Mouse (Mus musculus): Measurements from ENCODE around the gene Rbms2.
"Not testable (repeated sequence)": the region's sequence is repeated elsewhere in the genome, so short reads cannot be mapped to it uniquely, and the experiment has no call there.

The Rbms2 gene

GRCm38 (mm10) chr10:128209311-128210009 is 29.4 kb upstream of the Rbms2 start:
- peaks cover 1% of the 10 kb centered on the region; the same call in 1 of the 2 replicates for H3K36me3 ChIP-seq (ENCODE audit: control insufficient read depth, insufficient read depth, low read length, poor library complexity, severe bottlenecking)
- DNase-seq (ENCODE audit: low read depth, low spot score) = no peak
- H3K27me3 ChIP-seq (ENCODE audit: control insufficient read depth, insufficient read depth, low read length, poor library complexity, severe bottlenecking) = no peaks in the 10 kb centered on the region

- DNase-seq (ENCODE audit: low read depth, low spot score) = no peak
- Histone ChIP-seq H3K36me3 (ENCODE audit: control insufficient read depth, insufficient read depth, low read length, poor library complexity, severe bottlenecking) (peaks cover 1% of the 10 kb centered on the region; the same call in 1 of the 2 replicates), H3K27me3 (ENCODE audit: control insufficient read depth, insufficient read depth, low read length, poor library complexity, severe bottlenecking) (no peaks in the 10 kb centered on the region)
These were observed 28.2 kb upstream of the Rbms2 start for GRCm38 (mm10) chr10:128208326-128208725.

GRCm38 (mm10) chr10:128204941-128205340 is 24.8 kb upstream of the Rbms2 start:
- DNase-seq (ENCODE audit: low read depth, low spot score) = no peak
- Histone ChIP-seq H3K27me3 (ENCODE audit: control insufficient read depth, insufficient read depth, low read length, poor library complexity, severe bottlenecking) (no peaks in the 10 kb centered on the region), H3K36me3 (ENCODE audit: control insufficient read depth, insufficient read depth, low read length, poor library complexity, severe bottlenecking) (no peaks in the 10 kb centered on the region)

- no peak for DNase-seq (ENCODE audit: low read depth, low spot score)
These were observed 21.8 kb upstream of the Rbms2 start for GRCm38 (mm10) chr10:128201856-128202255.

GRCm38 (mm10) chr10:128194551-128195461 is 14.7 kb upstream of the Rbms2 start:
- DNase-seq (ENCODE audit: low read depth, low spot score) = peak; percentile 35
- no peaks in the 10 kb centered on the region for H3K27me3 ChIP-seq (ENCODE audit: control insufficient read depth, insufficient read depth, low read length, poor library complexity, severe bottlenecking)
- H3K36me3 ChIP-seq (ENCODE audit: control insufficient read depth, insufficient read depth, low read length, poor library complexity, severe bottlenecking) = no peaks in the 10 kb centered on the region

More at GRCm38 (mm10) chr10:128201856-128202255, 21.8 kb upstream of the Rbms2 start:
- H3K27me3 ChIP-seq (ENCODE audit: control insufficient read depth, insufficient read depth, low read length, poor library complexity, severe bottlenecking) = no peaks in the 10 kb centered on the region
- no peaks in the 10 kb centered on the region for H3K36me3 ChIP-seq (ENCODE audit: control insufficient read depth, insufficient read depth, low read length, poor library complexity, severe bottlenecking)

GRCm38 (mm10) chr10:128194024-128194550 is 14.0 kb upstream of the Rbms2 start, which contains the start of gene Gls2:
TSS of gene Gls2 (plus strand) at chr10:128194457.
- Histone ChIP-seq H3K36me3 (ENCODE audit: control insufficient read depth, insufficient read depth, low read length, poor library complexity, severe bottlenecking) (no peaks in the 10 kb centered on the region), H3K27me3 (ENCODE audit: control insufficient read depth, insufficient read depth, low read length, poor library complexity, severe bottlenecking) (no peaks in the 10 kb centered on the region)
- peak; percentile 74 for DNase-seq (ENCODE audit: low read depth, low spot score)

GRCm38 (mm10) chr10:128193113-128193512 is 13.0 kb upstream of the Rbms2 start:
- no peak for DNase-seq (ENCODE audit: low read depth, low spot score)
- Histone ChIP-seq H3K36me3 (ENCODE audit: control insufficient read depth, insufficient read depth, low read length, poor library complexity, severe bottlenecking) (no peaks in the 10 kb centered on the region), H3K27me3 (ENCODE audit: control insufficient read depth, insufficient read depth, low read length, poor library complexity, severe bottlenecking) (no peaks in the 10 kb centered on the region)

GRCm38 (mm10) chr10:128192030-128192766 is 12.1 kb upstream of the Rbms2 start:
- not testable (repeated sequence) for H3K36me3 ChIP-seq (ENCODE audit: control insufficient read depth, insufficient read depth, low read length, poor library complexity, severe bottlenecking); DNase-seq (ENCODE audit: low read depth, low spot score); H3K27me3 ChIP-seq (ENCODE audit: control insufficient read depth, insufficient read depth, low read length, poor library complexity, severe bottlenecking)

GRCm38 (mm10) chr10:128191472-128191871 is 11.4 kb upstream of the Rbms2 start:
- DNase-seq (ENCODE audit: low read depth, low spot score) = no peak
- no peaks in the 10 kb centered on the region for H3K27me3 ChIP-seq (ENCODE audit: control insufficient read depth, insufficient read depth, low read length, poor library complexity, severe bottlenecking)
- no peaks in the 10 kb centered on the region for H3K36me3 ChIP-seq (ENCODE audit: control insufficient read depth, insufficient read depth, low read length, poor library complexity, severe bottlenecking)

- H3K27me3 ChIP-seq (ENCODE audit: control insufficient read depth, insufficient read depth, low read length, poor library complexity, severe bottlenecking) = no peaks in the 10 kb centered on the region; the same call in 1 of the 2 replicates
- H3K36me3 ChIP-seq (ENCODE audit: control insufficient read depth, insufficient read depth, low read length, poor library complexity, severe bottlenecking) = no peaks in the 10 kb centered on the region
- peak; percentile 87 for DNase-seq (ENCODE audit: low read depth, low spot score)
These were observed 8.3 kb upstream of the Rbms2 start for GRCm38 (mm10) chr10:128188242-128188877.

- H3K27me3 ChIP-seq (ENCODE audit: control insufficient read depth, insufficient read depth, low read length, poor library complexity, severe bottlenecking) = no peaks in the 10 kb centered on the region; the same call in 1 of the 2 replicates
- DNase-seq (ENCODE audit: low read depth, low spot score) = no peak
- no peaks in the 10 kb centered on the region for H3K36me3 ChIP-seq (ENCODE audit: control insufficient read depth, insufficient read depth, low read length, poor library complexity, severe bottlenecking)
These were observed 7.1 kb upstream of the Rbms2 start for GRCm38 (mm10) chr10:128187181-128187605.

- DNase-seq (ENCODE audit: low read depth, low spot score) = peak; percentile 90
- no peaks in the 10 kb centered on the region; the same call in 1 of the 2 replicates for H3K27me3 ChIP-seq (ENCODE audit: control insufficient read depth, insufficient read depth, low read length, poor library complexity, severe bottlenecking)
- H3K36me3 ChIP-seq (ENCODE audit: control insufficient read depth, insufficient read depth, low read length, poor library complexity, severe bottlenecking) = no peaks in the 10 kb centered on the region
These were observed 5.9 kb upstream of the Rbms2 start for GRCm38 (mm10) chr10:128185959-128186358.

GRCm38 (mm10) chr10:128185277-128185940 is 5.3 kb upstream of the Rbms2 start:
- DNase-seq (ENCODE audit: low read depth, low spot score) = no peak
- H3K27me3 ChIP-seq (ENCODE audit: control insufficient read depth, insufficient read depth, low read length, poor library complexity, severe bottlenecking) = no peaks in the 10 kb centered on the region; the same call in 1 of the 2 replicates
- no peaks in the 10 kb centered on the region for H3K36me3 ChIP-seq (ENCODE audit: control insufficient read depth, insufficient read depth, low read length, poor library complexity, severe bottlenecking)
